Mouse (Mus musculus) spleen, adult 2 months (tissue): ENCODE data around the gene Cd3e.

Experiments
- CTCF ChIP-seq: fragments of 200-500 bp; IDR thresholded peaks from 2 replicates; pipeline ENCODE4 v1.5.1; 2011; ENCODE audit warnings: mild to moderate bottlenecking, inconsistent platforms; ENCODE audit not compliant: insufficient read depth, insufficient read length, insufficient replicate concordance; ENCODE audit errors: extremely low read depth
- POLR2A ChIP-seq: fragments of 200-500 bp; IDR thresholded peaks from 2 replicates; pipeline ENCODE4 v1.6.1; 2011; ENCODE audit warnings: low read depth, low read length, inconsistent platforms

DNA sequence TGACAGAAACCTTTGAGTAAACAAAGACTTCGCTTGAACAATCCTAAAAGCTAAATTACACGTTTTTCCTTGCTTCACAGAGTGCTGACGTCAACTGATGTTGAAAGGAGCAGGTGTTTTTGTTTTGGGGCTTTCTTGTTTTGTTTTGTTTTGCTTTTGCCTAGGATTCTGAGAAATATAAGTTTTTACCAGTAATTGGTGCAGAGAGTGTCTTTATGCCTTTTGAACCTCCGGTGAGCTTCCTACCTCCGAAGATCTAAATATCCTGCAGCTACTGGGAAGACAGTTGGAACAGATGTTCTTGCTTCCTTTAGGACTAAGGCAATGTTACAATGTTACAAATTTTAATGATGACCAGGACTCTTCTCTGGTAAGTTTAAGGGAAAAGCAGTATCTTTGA, 30.1 kb upstream of the Cd3e start, which contains the start of gene Mpzl2:
- TF ChIP-seq POLR2A (no peak), CTCF (no peak)
